Mouse (Mus musculus) erythroblast, adult 5-6 weeks (primary cell): ENCODE results near the gene Akt1. TPM values are rescaled to one million over a fixed set of nuclear protein-coding genes. Genes with fewer than 3 reads are reported as not detected.

Experiments
- ATAC-seq: replicated peaks from 2 replicates; pipeline ENCODE4 v1.8.0; 2016; ENCODE audit warnings: moderate number of reproducible peaks, mild to moderate bottlenecking, moderate TSS enrichment, inconsistent platforms; ENCODE audit not compliant: poor library complexity, low FRiP score, severe bottlenecking
- total RNA-seq, 2 experiments: library from RNA; stranded (forward) in 1 of 2; stranded (reverse) in 1 of 2; fragments of 150-400 nt in 1 of 2; fragments of 200-764, 138-1000 nt in 1 of 2; gene quantifications; 2 replicates each; pipeline versions ENCODE4 v1.2.3 to v1.2.4; 2015 to 2017; ENCODE audit warnings: low replicate concordance in 2 of 2

The Akt1 gene
- total RNA-seq, 2 experiments from 2014 or later, result 20.9 to 25.1 TPM

DNA sequence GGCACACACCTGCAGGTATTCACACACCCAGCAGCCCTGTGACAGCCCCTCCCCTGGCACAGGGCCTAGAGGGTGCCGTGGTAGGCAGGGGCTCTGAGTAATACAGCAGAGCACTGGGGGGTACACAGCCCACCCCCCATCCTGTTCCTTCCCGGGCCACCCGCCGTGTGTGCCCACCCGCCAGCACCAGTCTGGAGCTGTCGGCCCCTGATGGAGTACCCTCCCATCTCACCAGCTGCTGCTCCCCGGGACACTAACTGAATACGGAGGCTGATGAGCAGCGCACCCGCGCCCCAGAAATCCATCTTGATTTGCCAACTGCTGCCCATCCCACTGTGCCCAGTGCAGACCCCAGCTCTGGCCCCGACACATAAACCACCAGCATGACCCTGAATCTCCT is 11.0 kb downstream of the Akt1 start:
- ATAC-seq, result no peak

DNA sequence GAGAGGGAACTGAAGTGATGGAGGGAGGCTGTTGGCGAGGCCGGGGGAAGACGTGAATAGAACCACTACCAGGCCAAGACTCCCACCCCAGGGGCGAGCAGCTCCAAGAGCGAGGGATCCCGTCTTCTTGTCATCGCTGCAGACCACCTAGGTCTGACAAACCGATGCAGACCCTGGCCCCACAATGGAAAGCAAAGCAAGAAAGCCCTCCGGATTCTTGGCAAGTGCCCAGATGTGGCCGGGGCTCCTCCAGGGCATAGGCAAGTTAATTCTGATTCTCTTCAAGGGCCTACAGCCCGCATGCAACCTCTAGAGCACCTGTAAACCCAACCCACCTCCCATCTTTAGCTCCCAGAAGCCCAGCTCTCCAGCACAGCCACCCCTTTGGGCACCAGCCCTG is 11.4 kb downstream of the Akt1 start:
- ATAC-seq, result no peak

DNA sequence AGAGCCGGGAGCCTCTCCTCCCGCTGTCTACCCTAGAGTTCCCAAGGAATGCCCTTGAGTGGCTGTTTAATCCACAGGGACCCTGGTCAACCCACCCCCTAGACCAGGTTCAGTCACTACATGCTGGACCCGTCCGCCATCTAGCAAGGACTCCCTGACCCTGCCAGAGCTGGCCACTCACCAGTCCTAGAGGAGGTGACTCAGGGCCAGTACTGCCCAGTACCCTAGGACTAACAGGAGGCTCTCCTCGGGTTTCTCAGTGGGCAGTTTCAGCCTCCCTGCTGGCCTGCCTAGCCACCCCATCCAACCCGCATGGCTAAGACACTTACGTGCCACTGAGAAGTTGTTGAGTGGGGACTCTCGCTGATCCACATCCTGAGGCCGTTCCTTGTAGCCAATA is 12.8 kb downstream of the Akt1 start:
- no peak for ATAC-seq

- no peak for ATAC-seq
Measured at GRCm38 (mm10) chr12:112661327-112661605, 13.4 kb downstream of the Akt1 start.

GRCm38 (mm10) chr12:112660576-112661326 is 13.9 kb downstream of the Akt1 start:
- no peak for ATAC-seq

DNA sequence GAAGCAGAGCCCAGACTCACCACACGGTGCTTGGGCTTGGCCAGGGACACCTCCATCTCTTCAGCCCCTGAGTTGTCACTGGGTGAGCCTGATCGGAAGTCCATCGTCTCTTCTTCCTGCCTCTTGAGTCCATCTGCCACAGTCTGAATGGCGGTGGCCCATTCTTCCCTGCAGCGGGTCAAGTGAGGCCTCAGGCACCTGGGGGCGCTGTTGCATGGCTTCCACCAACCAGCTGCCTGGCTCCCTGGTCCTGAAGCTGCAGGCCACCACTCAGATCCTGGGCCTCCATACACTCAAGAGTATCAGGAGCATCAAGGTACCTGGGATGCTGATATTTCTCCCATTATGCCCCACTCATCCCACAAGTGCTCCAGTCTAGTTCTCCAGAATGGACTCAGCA is 15.6 kb downstream of the Akt1 start:
- ATAC-seq, result no peak

GRCm38 (mm10) chr12:112658619-112659018 is 16.1 kb downstream of the Akt1 start:
- no peak for ATAC-seq

GRCm38 (mm10) chr12:112654076-112654475 is 20.6 kb downstream of the Akt1 start:
- ATAC-seq, result no peak

DNA sequence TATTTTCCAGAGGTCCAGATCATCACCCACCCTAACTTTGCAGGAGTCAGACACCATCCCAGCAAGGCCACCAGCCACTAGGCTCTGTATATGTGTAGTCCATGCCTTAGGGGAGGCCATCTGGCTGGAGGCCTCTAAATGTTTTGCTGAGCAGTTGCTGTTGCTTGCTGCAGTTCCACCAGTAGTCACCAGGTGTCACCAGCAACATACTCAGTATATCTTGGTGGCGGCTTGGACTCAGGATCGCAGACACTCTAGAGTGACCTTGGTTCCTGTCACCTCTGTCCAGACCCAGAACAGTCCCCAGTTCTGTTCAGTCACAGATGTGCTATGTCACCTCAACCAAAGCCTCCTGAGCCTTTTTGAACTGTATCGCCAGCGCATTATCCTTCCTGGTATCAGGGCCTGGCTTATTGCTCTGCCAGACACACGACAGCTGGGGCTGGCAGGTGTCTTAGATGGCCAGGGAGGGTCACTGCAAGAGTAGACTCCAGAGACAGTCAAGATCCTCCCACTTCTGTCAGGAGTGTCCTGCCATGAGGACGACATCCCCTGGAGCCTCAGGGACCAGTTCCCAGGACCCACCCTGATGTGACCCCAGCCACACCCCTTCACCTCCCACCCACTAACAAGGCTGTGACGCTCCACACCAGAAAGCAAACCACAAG is 21.4 kb downstream of the Akt1 start:
- peak; percentile 86 for ATAC-seq

GRCm38 (mm10) chr12:112651778-112652439 is 22.8 kb downstream of the Akt1 start:
- ATAC-seq, result no peak

- no peak for ATAC-seq
Measured at GRCm38 (mm10) chr12:112648081-112648480, 26.6 kb downstream of the Akt1 start.

GRCm38 (mm10) chr12:112646139-112646538 is 28.5 kb downstream of the Akt1 start:
- no peak for ATAC-seq

DNA sequence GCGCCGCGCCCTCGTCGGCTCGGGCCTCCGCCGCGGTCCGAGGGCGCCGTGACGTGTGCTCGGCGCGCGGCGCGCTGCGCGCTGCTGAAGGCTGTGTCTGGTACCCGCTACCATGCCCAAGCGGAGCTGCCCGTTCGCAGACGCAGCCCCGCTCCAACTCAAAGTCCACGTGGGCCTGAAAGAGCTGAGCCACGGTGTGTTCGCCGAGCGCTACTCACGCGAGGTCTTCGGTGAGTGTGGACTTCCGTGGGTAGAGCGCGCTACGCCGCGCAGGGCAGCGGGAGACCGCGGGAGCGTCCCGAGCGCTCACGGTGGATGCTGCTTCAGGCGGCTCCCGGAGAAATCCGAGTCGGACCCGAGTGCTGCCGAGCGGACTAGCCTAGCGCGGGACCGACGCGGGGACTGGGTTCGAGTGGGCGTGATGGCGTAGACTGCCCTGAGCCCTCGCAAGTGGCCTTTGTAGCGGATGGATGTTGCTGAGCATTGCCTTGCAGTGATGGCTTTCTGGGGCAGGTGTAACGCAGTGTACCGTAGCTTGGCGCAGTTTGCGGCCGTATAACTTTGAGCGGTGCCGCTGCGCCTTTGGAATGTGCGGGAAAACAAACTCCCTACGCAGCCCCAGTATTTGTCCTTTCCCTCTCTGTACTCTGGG is 29.7 kb downstream of the Akt1 start:
- peak; percentile 33 for ATAC-seq

DNA sequence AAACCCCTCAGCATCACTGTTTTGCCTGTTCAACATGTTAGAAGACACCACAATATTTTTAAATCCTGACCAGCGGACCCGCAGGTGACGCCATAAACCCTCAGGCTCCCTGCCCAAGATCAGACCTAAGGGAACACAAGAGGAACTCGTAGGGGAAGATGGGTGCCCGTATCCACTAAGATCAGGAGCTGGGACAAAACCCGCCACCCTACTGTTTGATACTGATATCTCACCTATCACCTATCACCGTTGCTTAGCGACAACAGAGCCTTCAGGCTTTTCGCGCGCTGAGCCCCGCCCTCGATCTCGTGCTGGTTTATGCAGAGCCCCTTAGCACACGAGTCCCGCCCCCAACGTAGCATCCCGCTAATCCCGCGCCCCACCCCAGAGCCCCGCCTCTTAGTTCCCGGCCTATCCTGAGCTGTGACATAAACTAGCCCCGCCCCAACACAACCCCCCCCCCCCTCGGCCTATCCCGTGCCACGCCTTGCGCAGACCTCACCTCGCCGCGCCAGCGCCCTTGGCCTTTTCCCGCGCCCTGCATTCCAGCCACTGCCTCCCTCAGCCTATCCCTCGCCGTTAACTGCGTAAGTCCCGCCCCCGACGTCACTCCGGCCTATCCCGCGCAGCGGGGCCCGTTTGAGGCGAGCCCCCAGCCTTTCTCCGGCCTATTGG is 30.4 kb downstream of the Akt1 start, which contains the start of gene Siva1:
TSS of gene Siva1 (plus strand) at position 500 of the 675 bp plus-strand sequence.
- ATAC-seq, result peak; percentile 91

DNA sequence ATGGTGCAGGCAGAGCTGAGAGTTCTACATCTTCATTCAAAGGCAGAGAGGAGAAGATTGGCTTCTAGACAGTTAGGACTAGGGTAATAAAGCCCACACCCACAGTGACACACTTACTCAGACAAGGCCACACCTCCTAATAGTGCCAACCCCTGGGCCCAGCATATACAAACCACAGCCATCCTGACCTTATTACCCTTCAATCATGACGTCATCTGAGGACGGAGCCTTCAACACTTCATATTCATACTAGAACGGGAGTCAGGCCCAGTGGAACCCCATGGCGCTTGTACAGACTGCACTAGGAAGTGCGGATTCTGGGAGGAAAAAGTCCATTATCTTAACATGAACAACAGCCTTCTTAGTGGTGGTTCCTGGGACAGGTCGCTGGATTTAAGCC is 31.6 kb downstream of the Akt1 start:
- no peak for ATAC-seq

GRCm38 (mm10) chr12:112639526-112639925 is 35.2 kb downstream of the Akt1 start:
- ATAC-seq, result no peak

DNA sequence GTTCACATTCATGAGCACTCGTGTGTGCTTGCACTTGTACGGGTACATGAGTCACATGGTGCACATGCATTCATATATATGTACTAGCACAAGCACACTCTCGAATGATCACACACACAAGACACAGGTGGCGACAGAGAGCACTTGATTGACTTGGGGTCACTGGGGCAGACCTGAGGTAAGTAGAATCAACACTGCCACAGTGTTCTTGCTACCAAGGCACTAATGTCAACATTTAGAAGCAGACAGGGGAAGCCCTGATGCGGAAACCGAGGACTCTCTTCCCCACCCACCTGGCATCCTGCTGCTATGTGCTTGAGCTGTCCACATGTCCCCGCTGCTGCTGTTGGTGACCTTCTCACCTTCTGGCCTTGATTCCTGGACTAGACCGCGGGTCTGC is 41.0 kb downstream of the Akt1 start:
- ATAC-seq, result no peak

- ATAC-seq, result no peak
Measured at GRCm38 (mm10) chr12:112632907-112633306, 41.8 kb downstream of the Akt1 start.

DNA sequence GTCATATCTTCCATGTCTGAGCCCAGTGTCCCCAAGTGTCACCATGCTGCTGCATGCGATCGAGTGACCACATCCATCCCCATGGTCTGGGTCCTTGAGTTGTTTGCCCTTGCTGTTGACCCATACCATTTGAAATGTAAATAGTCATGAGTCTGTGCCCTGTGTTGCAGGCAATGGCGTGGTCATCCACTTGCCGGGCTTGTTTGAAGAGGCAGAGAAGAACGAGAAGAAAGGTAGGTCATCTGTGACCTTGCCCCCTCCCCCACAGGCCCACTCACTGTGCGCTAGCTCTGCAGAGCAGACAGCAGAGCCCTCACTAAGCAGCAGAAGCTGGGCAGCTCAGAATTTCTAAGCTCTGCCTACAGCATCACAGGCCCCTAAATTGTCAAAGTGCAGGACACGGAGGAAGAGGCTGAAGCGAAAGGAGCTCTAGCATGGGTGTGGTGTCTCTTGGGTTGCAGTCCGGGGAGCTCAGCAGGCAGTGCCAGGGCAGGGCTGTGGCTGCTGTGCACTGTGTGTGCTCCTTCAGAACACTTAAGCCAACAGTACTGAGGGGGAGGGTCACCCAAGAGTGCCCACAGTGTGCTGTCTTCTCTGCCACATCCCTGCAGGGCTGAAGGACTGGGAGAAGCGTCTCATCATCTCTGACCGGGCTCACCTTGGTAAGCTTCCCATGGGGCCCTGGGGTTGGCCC is 42.5 kb downstream of the Akt1 start:
- ATAC-seq, result no peak

DNA sequence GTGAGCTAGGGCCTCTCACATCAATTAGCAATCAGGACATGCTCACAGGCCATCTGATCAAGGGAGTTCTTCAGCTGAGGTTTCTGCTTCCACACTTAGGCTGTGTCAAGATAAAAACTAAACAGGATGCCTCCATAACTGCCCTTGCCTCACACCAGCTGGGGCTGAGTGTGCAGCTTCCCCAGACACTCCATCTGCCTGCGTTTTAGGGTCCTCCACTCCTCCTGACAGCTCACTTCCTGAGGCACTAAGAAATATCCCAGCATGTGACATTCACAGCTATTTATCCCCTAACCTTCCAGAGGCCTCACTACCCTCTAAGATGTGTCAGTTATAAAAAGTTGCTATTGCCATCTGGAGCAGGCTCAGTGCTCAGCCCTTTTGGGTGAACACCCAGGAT is 43.2 kb downstream of the Akt1 start:
- ATAC-seq, result no peak
